Mouse (Mus musculus) left cerebral cortex, postnatal 10 days (tissue): ENCODE results near the gene Dlg5. TPM values are rescaled to one million over a fixed set of nuclear protein-coding genes. Genes with fewer than 3 reads are reported as not detected.

ENCODE experiments used
- DNase-seq, 2 experiments: peaks; one replicate each; pipeline ENCODE4 v3.0.0; 2021 to 2022; ENCODE audit warnings: low spot score in 2 of 2, mixed read lengths in 1 of 2; ENCODE audit errors: extremely low spot score in 1 of 2
- intact Hi-C: fragments of 180-260 bp; cut with DNase I; formaldehyde crosslinking; loops from one replicate; pipeline ENCODE4 v1.15.1; 2025
- total RNA-seq, 2 experiments: library from RNA; stranded (reverse); gene quantifications; 2 replicates each; pipeline ENCODE4 v1.2.3; 2021

Dlg5 gene
- total RNA-seq, 2 experiments from 2014 or later = 52.3 to 57.3 TPM

GRCm38 (mm10) chr14:24144821-24145220 lies 100.9 kb downstream of the Dlg5 start:
- no peak for DNase-seq
- intact Hi-C loops = loop anchor here (10.0 kb wide), 1 partner anchor 340 kb away; the partner anchor contains the start of genes Polr3a and Rps24

- intact Hi-C loops = loop anchor here (10.0 kb wide), 1 partner anchor 340 kb away; the partner anchor contains the start of genes Polr3a and Rps24
- DNase-seq = no peak
These were observed 101.3 kb downstream of the Dlg5 start for GRCm38 (mm10) chr14:24144421-24144820.

GRCm38 (mm10) chr14:24142926-24143430 lies 102.7 kb downstream of the Dlg5 start:
- intact Hi-C loops = loop anchor here (10.0 kb wide), 1 partner anchor 342 kb away; the partner anchor contains the start of genes Polr3a and Rps24
- no peak for DNase-seq

- intact Hi-C loops = loop anchor here (10.0 kb wide), 1 partner anchor 343 kb away; the partner anchor contains the start of genes Polr3a and Rps24
These were observed 104.0 kb downstream of the Dlg5 start for GRCm38 (mm10) chr14:24141727-24142126.

GRCm38 (mm10) chr14:24140297-24140812 lies 105.4 kb downstream of the Dlg5 start:
- DNase-seq = no peak
- intact Hi-C loops = loop anchor here (10.0 kb wide), 1 partner anchor 344 kb away; the partner anchor contains the start of genes Polr3a and Rps24

More at GRCm38 (mm10) chr14:24141727-24142126, 104.0 kb downstream of the Dlg5 start:
- no peak for DNase-seq

- intact Hi-C loops = no loop called here
These were observed 108.8 kb downstream of the Dlg5 start for GRCm38 (mm10) chr14:24136908-24137307.

GRCm38 (mm10) chr14:24134623-24135290 lies 111.0 kb downstream of the Dlg5 start:
- DNase-seq = no peak
- intact Hi-C loops = loop anchor here (5.0 kb wide), 1 partner anchor 67 kb away; no protein-coding TSS in a partner anchor

More at GRCm38 (mm10) chr14:24136908-24137307, 108.8 kb downstream of the Dlg5 start:
- no peak for DNase-seq

GRCm38 (mm10) chr14:24133801-24134200 lies 111.9 kb downstream of the Dlg5 start:
- intact Hi-C loops = loop anchor here (5.0 kb wide), 1 partner anchor 66 kb away; no protein-coding TSS in a partner anchor
- no peak for DNase-seq

GRCm38 (mm10) chr14:24132092-24132491 lies 113.6 kb downstream of the Dlg5 start:
- no peak for DNase-seq
- intact Hi-C loops = loop anchor here (5.0 kb wide), 1 partner anchor 65 kb away; no protein-coding TSS in a partner anchor

- intact Hi-C loops = no loop called here
- no peak for DNase-seq
These were observed 120.7 kb downstream of the Dlg5 start for GRCm38 (mm10) chr14:24125069-24125468.

- no peak for DNase-seq
These were observed 121.5 kb downstream of the Dlg5 start for GRCm38 (mm10) chr14:24124171-24124570.

GRCm38 (mm10) chr14:24106734-24107133 lies 139.0 kb downstream of the Dlg5 start:
- DNase-seq = no peak
- intact Hi-C loops = no loop called here

More at GRCm38 (mm10) chr14:24124171-24124570, 121.5 kb downstream of the Dlg5 start:
- intact Hi-C loops = no loop called here

GRCm38 (mm10) chr14:24098828-24099227 lies 146.9 kb downstream of the Dlg5 start:
- DNase-seq = no peak
- intact Hi-C loops = no loop called here

GRCm38 (mm10) chr14:24094656-24095055 lies 151.1 kb downstream of the Dlg5 start:
- no peak for DNase-seq
- intact Hi-C loops = no loop called here

- DNase-seq = no peak
- intact Hi-C loops = no loop called here
These were observed 152.5 kb downstream of the Dlg5 start for GRCm38 (mm10) chr14:24093221-24093620.

- intact Hi-C loops = no loop called here
- DNase-seq = peak in 1 of 2 experiments; percentile 17
These were observed 153.3 kb downstream of the Dlg5 start for GRCm38 (mm10) chr14:24092391-24092790.

- intact Hi-C loops = no loop called here
- DNase-seq = no peak
These were observed 154.9 kb downstream of the Dlg5 start for GRCm38 (mm10) chr14:24090790-24091189.

- intact Hi-C loops = no loop called here
- no peak for DNase-seq
These were observed 156.5 kb downstream of the Dlg5 start for GRCm38 (mm10) chr14:24089181-24089580.

- intact Hi-C loops = no loop called here
- DNase-seq = no peak
These were observed 158.3 kb downstream of the Dlg5 start for GRCm38 (mm10) chr14:24087430-24087829.

- intact Hi-C loops = no loop called here
- DNase-seq = no peak
These were observed 159.2 kb downstream of the Dlg5 start for GRCm38 (mm10) chr14:24086481-24086880.
